Mouse (Mus musculus) telencephalon, adult 2 months (tissue): ENCODE measurements around the gene Ccnd3.

Source experiments
- DNase-seq: peaks from one replicate; pipeline ENCODE4 v3.0.0-alpha.2; 2011; ENCODE audit warnings: low read depth, low spot score

Gene Ccnd3

DNA sequence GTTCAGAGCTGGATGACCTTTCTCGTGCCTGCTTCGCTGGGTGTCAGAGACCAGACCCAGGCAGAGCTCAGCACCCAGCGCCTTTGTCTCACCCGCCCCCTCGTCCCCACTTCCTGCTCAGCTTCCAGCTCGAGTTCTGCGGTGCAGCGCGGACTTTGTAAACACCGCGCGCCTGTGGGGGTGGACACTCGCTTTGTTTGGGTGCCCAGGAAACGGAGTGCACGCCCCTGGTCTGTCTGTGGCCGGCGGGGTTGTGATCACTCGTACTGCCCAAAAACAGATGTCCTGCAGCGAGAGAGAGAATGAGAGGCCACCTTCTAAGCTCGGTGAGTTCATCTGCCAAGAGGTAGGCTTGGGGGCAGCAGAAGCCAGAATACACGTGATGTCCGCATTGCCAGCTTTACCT, at the start of gene Ccnd3:
Gene Ccnd3 (plus strand): TSS at position 111 of the 406 bp plus-strand sequence.
- DNase-seq, result no peak

DNA sequence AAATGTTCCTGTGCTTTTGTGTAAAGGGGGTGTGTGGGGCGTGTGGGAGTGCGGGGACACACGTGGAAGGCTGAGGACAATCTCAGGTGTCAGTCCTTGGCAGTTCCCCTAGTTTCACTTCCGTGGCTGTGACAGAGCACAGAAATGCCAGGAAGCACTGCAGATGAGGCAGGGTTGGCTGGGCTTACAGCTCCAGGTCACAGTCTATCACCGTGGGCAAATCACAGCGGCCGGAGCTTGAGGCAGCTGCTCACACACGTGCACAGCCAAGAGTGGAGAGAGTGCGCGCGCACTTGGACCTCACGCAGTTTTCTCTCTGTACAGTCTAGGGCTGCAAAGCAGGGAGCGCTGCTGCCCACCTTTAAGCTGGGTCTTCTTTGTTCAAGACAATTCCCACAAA, 46.5 kb upstream of the Ccnd3 start:
- no peak for DNase-seq

DNA sequence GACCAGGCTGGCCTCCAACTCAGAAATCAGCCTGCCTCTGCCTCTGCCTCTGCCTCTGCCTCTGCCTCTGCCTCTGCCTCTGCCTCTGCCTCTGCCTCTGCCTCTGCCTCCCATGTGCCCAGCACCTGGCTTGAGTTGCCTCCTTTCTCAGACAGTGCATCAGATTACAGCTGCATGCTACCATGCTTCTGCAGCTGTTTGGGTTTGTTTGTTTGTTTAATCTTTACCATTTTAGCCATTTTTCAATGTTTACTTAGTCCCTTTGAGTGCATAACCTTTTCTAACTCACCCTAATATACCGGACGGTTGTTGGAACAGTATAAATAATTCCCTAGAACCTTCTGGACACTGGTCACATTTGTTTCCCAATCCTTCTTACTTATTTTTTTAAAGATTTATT, 45.9 kb upstream of the Ccnd3 start:
- no peak for DNase-seq

DNA sequence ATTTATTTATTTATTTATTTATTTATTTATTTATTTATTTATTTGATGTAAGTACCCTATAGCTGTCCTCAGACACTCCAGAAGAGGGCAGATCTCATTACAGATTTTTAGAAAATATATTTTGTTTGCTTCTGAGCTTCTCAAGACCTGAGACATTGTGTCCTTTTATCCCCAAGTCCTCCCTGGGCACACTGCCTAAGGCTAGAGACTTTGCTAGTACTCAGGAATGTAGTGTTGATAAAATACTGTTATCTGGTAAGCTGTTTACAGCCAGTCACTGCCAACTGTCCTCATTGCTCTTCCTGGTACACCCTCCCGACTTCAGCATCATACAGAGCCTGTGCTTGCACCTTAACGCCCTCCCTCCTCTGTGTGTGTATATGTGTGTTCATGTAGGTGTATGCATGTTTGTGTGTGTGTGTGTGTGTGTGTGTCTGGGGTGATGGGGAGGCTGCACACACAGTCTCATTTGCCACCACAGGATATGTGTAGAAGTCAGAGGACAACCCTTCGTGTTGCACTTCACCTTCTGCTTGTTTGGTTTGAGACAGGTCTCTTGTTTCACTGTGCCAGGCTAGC, 45.4 kb upstream of the Ccnd3 start:
- DNase-seq, result no peak

DNA sequence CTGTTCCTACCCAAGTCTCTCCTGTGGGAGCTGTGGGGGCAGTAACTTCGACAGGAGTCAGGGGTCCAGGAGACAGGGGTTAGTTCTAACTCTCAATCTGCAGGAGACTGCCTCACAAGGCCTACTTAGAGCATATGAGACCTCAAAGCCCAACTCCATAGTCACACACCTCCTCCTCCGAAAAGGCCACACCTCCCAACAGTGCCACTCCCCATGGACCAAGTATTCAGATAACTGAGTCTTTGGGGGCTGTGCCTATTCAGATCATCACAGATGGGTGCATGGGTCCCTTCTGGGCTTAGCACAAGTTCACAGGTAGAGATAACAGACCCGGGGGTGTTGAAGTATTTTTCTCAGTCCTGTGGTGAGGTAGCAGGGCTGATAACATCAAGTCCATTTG, 43.2 kb upstream of the Ccnd3 start:
- DNase-seq, result no peak

DNA sequence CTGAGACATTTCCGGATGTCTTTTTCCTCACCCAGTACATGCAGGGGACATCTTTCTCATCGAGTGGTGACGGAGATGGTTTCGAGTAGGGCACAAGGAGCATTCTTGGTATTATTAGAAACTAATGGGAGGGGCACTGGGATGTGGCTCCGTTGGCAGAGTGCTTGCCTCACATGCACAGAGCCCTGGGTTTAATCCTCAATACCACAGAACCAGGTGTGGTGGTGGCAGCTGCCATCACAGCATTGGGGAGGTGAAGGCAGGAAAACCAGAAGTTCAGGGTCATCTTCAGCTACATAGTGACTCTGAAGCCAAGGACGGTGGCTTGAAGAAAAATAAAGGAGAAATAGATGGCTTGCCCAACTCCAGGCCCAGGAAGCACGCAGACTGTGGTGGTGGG, 42.6 kb upstream of the Ccnd3 start:
- DNase-seq, result no peak

DNA sequence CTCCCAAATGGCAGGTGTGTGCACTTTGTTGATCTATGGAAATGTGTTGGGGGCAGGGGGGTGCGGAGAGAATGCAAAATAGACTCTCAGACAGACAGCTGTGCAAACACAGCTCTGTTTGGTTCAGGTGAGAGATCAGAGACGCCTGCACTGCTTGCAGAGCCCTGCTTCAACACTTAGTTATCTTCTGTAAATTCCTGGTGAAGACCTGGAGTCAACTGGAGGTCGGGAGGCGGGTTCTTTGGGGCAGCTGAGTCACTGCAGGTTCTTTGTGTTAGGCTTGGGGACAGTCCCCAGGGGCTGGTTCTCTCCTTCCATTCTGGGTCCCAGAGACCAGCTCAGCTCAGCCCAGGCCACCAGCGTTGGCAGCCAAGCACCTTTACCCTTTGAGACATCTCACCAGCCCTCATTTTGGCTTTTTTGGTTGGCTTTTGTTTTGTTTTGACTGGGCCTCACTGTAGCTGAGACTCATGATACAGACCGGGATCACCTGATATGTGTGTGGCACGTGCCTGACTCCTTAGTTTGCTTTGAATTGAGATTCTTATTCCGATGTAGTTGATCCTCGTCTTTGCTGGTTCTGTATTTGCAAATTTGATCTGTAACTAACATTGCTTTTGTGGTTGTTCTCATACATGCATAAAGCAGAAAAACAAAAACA, 42.0 kb upstream of the Ccnd3 start:
- no peak for DNase-seq

DNA sequence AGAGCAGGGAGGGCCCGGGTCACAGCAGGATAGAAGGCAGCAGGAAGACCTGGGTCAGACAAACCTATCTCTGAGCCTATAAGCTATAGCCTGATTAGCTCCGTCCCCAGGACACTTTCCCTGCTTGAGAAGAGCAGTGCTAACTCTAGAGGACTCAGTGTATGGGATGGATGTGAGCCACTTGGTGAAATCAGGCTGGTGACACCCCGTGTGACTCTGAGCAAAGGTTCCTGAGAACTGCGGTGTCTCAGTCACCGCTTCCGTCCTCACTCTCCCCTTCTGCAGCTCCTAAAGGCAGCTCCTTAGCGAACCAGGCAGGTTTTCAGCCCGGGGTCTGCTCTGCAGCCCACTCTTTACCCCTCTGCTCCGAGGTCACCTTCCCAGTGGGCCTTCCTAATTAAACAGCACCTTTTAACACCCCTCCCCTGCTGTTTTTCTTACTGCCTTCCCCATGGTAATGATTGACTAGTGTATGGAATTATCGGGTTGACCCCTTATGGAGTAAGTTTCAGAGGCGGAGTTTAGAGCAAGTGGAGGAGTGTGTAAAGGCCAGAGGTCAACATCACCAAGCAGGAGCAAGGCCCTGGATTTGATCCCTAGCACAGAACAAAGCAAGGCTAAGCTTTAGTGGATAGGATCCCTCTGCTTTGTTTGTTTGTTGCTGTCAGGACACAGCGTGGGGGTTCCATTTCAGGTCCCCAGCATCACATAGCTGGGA, 40.4 kb upstream of the Ccnd3 start:
- DNase-seq, result no peak

DNA sequence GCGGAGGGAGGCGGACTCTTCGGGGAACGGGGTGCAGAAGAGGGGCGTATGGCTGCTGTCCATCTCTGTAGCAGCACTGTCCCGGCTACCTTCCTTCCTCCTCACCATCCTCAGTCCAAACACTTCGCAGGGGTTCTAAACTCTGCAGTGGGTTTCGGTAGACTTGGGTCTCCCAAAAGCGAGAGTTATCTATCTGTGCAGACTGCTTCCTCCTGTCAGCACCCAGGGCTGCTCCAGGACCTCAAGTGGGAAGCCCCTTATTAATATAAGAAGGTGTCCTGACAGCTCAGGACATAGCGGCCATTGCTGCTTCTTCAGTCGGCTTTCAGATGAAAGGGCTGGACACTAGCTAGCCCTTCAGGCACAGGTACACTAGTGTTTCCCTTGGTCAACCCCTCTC, 39.8 kb upstream of the Ccnd3 start:
- DNase-seq, result no peak

DNA sequence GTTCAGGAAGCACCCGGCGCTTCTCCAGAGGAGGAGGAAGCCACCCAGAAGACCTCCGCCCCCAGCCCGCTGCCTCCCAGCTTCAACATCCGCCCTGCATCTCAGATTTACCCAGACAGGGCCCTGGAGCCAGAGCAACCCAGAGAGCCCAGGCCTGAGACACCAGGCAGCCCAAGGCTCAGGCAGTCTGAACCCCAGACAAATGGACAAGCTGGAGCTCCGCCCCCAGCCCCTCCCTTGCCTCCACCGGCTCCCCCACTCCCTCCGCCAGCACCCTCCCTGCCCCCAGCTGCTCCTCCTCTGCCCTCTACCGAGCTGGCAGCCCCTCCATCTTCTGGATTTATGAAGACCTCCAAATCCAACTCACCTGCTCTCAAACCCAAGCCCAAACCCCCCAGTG, 38.6 kb upstream of the Ccnd3 start:
- no peak for DNase-seq

DNA sequence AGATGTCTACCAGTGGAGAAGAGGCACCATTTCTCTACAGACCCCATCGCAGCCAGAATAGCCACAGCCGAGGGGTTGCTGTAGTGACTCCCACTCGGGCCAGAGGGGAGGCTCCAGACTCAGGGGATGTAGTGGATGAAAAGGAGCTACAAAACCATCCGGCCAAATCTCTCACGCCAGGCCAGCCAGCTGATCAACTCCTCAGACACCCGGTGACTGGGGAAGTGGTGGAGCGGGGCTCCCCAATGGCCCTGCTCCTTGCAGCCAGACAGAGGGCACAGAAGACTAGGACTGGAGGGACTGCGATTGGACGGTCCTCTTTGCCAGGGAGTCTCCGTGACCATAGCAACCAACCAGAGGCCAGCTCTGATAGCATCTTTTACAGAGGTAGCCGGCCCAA, 37.2 kb upstream of the Ccnd3 start:
- DNase-seq, result no peak

DNA sequence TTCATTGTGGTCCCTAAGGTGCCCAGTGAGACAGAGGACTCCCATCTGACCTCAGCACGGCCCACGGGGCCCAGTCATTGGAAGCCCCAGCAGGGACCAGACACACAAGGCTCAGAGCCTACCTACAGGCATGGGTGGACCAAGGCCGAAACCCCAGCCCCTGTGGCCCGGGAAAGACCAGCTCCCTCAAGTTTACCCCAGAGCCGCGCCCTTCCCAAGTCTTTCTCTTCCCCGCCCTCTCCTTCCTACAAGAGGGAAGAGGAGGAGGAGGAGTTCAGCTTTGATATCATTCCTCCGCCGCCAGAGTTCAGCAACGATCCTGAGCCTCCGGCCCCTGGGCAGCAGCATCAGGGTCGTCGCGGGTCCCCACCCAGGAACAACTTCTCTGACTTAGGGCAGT, 36.8 kb upstream of the Ccnd3 start:
- DNase-seq, result no peak

DNA sequence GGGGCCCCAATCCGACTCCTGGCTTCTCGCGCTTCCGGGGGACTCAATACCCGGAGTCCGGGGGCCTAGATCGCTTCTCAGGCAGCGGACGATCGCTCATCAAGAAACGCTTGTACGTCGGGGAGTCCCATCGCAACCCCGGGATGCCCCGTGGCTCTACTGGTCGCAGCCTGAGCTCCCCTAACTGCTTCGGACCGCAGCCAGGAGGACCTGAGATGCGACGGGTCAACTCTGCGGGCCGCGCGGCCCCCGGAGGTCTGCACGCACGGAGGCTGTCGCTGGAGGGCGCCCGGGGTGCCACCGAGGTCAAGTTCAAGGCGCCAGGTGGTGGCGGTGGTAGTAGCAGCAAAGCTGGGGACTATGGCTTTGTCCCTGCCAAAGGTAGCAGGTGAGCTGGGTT, 36.4 kb upstream of the Ccnd3 start:
- no peak for DNase-seq

DNA sequence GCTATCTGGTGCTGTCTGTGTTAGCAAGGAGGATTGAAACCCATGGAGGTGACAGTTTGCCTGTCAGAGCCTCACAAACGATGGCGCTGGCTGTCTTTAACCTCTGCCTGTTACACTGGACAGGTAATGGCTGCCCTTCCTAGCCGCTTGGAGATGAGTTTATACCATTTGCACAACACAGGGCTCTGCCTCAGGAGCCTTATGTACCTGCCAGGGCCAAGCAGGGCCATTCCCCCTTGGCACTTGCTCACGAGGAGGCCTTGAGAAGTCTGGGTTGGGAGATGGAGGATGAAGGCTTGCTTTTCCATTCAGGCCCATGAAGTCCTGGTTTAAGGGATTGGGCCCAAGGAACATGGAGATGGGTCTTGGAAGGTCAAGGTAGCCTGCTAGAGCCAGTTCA, 35.2 kb upstream of the Ccnd3 start:
- DNase-seq, result no peak

DNA sequence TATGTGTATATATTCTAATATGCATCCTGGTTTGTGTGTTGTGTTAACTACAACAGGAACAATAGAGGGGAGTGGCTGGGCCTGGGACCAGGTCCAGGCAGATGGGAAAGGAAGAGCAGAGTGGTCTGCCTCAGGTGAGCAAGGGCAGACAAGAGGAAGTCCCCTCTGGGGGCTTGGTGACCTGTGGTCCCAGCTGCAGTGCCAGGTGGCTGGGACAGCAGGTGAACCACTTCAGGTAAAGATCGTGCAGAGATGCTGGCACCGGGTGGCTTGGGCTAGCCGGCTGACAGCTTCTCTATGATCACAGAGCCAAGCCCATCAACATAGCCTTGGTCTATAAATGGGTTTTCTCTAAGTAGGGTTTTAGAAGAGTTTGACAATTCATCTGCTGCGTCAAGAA, 34.7 kb upstream of the Ccnd3 start:
- no peak for DNase-seq

DNA sequence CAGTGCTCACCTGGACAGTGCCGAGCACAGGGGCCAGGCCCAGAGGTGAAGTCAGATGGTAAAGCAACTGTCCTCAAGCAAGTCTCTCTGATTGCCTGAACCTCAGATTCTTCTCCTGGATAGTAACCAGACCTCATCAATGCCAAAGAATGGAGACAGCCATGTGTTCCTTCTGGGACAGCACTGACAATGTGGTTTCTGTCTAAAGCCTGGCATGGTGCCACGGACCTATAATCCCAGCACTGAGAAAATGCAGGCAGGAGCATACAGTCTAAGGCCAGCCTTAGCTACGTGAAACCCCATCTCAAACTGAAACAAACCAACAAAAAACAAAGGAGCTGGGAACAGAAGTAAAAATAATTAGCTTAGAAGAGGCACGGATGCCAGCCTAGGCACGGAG, 34.2 kb upstream of the Ccnd3 start:
- no peak for DNase-seq

DNA sequence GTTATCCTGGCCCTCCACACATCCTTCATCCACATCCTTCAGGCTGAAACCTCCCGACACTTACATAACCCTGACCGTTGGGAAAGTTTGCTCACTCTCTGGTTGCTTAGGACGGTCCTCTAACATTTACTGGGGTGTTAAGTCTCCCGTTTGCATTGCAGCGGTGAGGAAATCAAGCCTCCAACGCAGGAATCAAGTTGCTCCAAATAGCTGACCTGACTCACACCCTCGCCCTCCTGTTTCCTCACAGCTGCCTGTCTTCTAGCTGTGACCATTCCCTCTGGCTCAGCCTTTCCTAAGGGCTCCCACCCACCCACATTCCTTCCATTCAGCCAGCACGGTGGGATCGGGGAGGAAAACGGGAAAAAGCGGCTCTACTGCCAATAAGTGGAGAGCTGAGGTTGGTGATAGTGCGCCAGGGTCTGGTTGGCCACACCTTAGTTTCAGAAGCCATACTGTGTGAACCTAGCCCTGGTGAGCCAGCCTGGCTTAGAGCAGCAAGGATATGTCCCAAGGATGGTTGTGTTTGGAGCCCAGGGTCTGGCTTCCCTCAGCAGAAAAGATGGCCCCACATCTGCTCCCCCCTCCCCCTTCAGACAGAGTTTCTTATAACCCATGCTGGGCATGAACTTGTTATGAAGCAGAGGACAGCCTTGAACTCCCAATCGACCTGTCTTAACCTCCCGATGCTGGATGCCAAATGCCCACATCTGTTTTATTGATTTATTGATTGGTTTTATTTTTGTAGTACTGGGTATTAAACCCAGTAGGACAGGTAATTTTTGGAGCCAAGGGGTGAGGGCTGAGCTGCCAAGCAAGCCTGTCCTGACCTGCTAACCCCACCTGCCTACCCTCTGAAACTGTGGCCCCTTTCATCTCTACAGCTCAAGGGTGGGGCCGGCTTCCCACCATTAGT, 32.2 kb upstream of the Ccnd3 start:
- no peak for DNase-seq

DNA sequence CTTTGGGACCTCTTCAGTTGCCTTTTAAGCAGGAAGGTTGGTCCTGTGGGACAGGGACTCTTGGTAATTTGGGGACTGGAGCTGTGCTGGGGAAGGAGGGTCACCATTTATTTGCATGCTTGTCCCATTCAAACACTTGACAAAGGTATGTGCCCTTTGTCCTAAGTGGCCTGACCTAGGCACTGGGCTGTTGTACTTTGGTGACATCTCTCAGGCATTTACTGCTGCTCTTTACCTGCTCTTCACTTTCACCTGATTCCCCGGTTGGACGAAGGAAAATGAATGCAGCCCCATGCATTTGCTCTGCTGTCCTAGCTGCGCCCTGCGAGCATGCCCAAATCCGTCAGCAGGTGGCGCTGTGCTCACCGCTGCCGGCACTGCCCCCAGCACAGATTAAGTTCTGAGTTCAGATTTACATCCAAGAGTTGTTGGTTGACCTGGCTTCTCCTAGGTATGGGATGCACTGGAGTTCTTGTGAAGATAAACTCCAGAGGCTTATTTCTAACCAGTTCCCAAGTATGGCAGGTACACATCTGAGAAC, 31.3 kb upstream of the Ccnd3 start:
- DNase-seq, result no peak

DNA sequence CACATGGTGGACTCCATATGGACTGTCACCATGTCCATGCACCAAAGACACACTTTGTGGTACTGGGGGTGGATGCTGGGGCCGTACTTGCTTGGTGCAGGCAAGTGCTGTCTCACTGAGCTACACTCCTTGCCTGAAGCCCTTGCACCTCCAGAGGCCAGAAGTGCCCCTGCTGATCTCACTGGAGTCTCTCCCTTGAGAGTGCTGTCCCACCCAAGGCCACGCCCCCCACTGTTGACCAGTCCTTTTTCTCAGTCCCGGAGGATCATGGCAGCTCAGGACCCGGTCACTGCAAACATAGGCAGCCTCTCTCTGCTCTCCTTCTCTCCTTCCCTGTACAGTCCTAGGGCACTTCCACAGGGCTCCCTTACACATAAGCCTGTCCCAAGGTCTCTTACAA, 30.6 kb upstream of the Ccnd3 start:
- DNase-seq, result no peak

DNA sequence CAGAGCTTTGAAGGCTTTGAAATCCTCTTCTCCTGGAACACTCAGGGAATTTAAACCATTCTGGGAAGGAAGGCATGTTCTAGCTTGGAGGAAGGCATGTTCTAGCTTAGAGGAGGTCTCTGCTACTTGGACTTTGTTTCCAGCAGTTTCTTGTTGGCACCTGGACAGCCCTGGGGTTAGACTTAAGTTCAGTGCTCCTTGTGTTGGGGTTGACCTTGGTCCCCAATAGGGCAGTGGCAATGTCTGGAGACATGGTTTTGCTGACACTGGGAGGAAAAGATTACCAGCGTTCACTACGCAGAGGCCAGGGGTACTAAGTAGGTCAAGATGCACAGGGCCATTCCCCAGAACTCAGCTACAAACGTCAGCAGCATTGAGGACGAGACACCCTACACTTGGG, 29.7 kb upstream of the Ccnd3 start:
- DNase-seq, result no peak

DNA sequence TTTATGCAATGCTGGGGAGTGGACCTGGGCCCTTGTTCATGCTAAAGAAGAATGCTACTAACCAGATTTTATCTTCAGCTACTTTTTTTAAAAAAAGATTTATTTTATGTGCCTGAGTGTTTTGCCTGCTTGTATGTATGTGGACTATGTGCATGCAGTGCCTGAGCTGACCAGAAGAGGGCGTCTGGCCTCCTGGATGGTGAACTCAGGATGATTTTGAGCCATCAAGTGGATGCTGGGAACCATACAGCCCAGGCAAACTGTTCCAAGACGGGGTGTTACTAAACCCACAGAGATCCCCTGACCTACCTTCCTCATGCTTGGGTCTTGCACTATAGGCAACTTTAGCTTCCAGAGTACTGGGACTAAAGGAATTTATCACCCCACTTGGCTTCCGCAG, 29.1 kb upstream of the Ccnd3 start:
- DNase-seq, result no peak

DNA sequence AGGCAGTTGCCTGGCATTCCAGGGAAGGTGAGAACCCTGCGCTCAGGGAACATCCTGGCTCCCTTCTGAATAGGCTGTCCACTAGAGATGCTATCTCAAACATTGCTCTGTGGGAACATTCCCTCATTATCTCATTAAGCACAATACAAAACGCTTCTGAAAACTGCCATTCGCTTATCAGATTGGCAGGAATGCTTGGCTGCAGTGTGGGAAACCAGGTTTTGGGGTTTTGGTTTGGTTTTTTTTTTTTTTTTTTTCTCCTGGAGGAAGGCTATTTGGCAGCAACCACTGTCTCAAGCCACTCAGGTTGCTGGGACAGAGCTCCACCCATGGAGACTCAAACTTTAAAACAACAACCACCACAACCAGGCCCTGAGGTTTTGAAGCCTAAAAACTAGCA, 25.0 kb upstream of the Ccnd3 start:
- DNase-seq, result no peak
